Mouse (Mus musculus) forebrain, postnatal 0 days (tissue): ENCODE measurements around the gene Prmt7. TPM values are rescaled to one million over a fixed set of nuclear protein-coding genes. Genes with fewer than 3 reads are reported as not detected.
"Not testable (repeated sequence)": the region's sequence is repeated elsewhere in the genome, so short reads cannot be mapped to it uniquely, and the experiment has no call there.

Experiments
- ATAC-seq: fragments of 200-750 bp; cut with Nextera tagmentation; 2 replicates; pipeline ENCODE4 v1.8.0; 2017; ENCODE audit warnings: mild to moderate bottlenecking, moderate library complexity
- DNase-seq: peaks from one replicate; pipeline ENCODE4 v3.0.0-alpha.2; 2015
- H3K27ac ChIP-seq: fragments of 300-500 bp; sonication (generic); 2 replicates; pipeline ENCODE4 v1.5.1; 2014; ENCODE audit warnings: low read depth, mild to moderate bottlenecking, antibody characterized with exemption, low read length, moderate library complexity, mixed read lengths
- H3K27me3 ChIP-seq: fragments of 300-500 bp; sonication (generic); 2 replicates; pipeline ENCODE4 v1.6.1; 2014; ENCODE audit warnings: mild to moderate bottlenecking, low read length, mixed read lengths; ENCODE audit not compliant: insufficient read depth
- H3K36me3 ChIP-seq: fragments of 300-500 bp; sonication (generic); 2 replicates; pipeline ENCODE4 v1.6.1; 2014; ENCODE audit warnings: mild to moderate bottlenecking, moderate library complexity; ENCODE audit not compliant: insufficient read depth
- H3K4me1 ChIP-seq: fragments of 300-500 bp; sonication (generic); 2 replicates; pipeline ENCODE4 v1.6.1; 2014; ENCODE audit warnings: antibody characterized with exemption; ENCODE audit not compliant: insufficient read depth
- H3K4me2 ChIP-seq: fragments of 300-500 bp; sonication (generic); 2 replicates; pipeline ENCODE4 v1.6.1; 2014; ENCODE audit warnings: low read depth, mild to moderate bottlenecking, moderate library complexity
- H3K4me3 ChIP-seq: fragments of 300-500 bp; sonication (generic); 2 replicates; pipeline ENCODE4 v1.5.1; 2014; ENCODE audit warnings: low read depth, low read length, mixed read lengths
- H3K9ac ChIP-seq: fragments of 300-500 bp; sonication (generic); 2 replicates; pipeline ENCODE4 v1.6.1; 2014; ENCODE audit warnings: mild to moderate bottlenecking
- H3K9me3 ChIP-seq: fragments of 300-500 bp; sonication (generic); 2 replicates; pipeline ENCODE4 v1.6.1; 2016; ENCODE audit warnings: low read length
- CTCF ChIP-seq: sonication (generic); IDR thresholded peaks from 2 replicates; pipeline ENCODE4 v1.5.1; 2016; ENCODE audit warnings: antibody characterized with exemption, control low read depth, low read depth
- WGBS: fragments of 180-500 bp; shearing (Covaris S2); extraction: QIAGEN DNeasy Blood & Tissue Kit; methylation state at CpG from one replicate; pipeline ENCODE4 v1.1.7; 2014; 5-methylcytosine and 5-hydroxymethylcytosine counted together
- polyA plus RNA-seq: library from polyadenylated mRNA; unstranded; fragments of >200 nt; fragmentation: Nextera tagmentation; extraction: Ambion mirVana; gene quantifications from 2 replicates; pipeline ENCODE4 v1.2.1, GENCODE M21; 2015
- total RNA-seq: library from RNA; depleted of rRNA; stranded (reverse); fragments of >200 nt; gene quantifications from 2 replicates; pipeline ENCODE4 v1.2.3, GENCODE M21; 2014

The Prmt7 gene
- total and polyA plus RNA-seq, 2 experiments from 2014 or later = 49.6 to 65.5 TPM

- ATAC-seq = no peak
- H3K27me3 ChIP-seq = no peaks in the 10 kb centered on the region
- TF ChIP-seq CTCF = no peak
- no peaks in the 10 kb centered on the region for H3K9me3 ChIP-seq
- 96% methylated on average over 5 of the region's 5 CpGs for WGBS
- H3K36me3 ChIP-seq = peaks cover 61% of the 10 kb centered on the region
- no peak overlapping the region for H3K9ac ChIP-seq
- DNase-seq = no peak
- H3K4me2 ChIP-seq = no peak overlapping the region
- H3K4me3 ChIP-seq = no peak overlapping the region
- H3K4me1 ChIP-seq = no peaks in the 10 kb centered on the region
- H3K27ac ChIP-seq = no peak overlapping the region
These were observed 19.1 kb upstream of the Prmt7 start for GRCm38 (mm10) chr8:106191639-106192038.

- TF ChIP-seq CTCF = no peak
- 93% methylated on average over 6 of the region's 6 CpGs for WGBS
- H3K36me3 ChIP-seq = peaks cover 59% of the 10 kb centered on the region
These were observed 17.6 kb upstream of the Prmt7 start for GRCm38 (mm10) chr8:106193162-106193561.

GRCm38 (mm10) chr8:106194062-106194461 lies 16.7 kb upstream of the Prmt7 start:
- DNase-seq = no peak

More at GRCm38 (mm10) chr8:106193162-106193561, 17.6 kb upstream of the Prmt7 start:
- no peak for DNase-seq
- H3K27me3 ChIP-seq = no peaks in the 10 kb centered on the region
- no peak overlapping the region for H3K4me2 ChIP-seq
- no peaks in the 10 kb centered on the region for H3K4me1 ChIP-seq
- H3K9me3 ChIP-seq = no peaks in the 10 kb centered on the region
- no peak overlapping the region for H3K4me3 ChIP-seq
- no peak for ATAC-seq
- no peak overlapping the region for H3K9ac ChIP-seq
- no peak overlapping the region for H3K27ac ChIP-seq

GRCm38 (mm10) chr8:106198741-106199140 lies 12.0 kb upstream of the Prmt7 start:
- no peak overlapping the region for H3K4me3 ChIP-seq
- H3K9me3 ChIP-seq = no peaks in the 10 kb centered on the region
- peak; percentile 34; the same call in 1 of the 2 replicates for ATAC-seq
- WGBS = 3% methylated on average over 1 of the region's 1 CpGs
- peak; percentile 76 for TF ChIP-seq CTCF
- no peaks in the 10 kb centered on the region for H3K27me3 ChIP-seq
- peaks cover 53% of the 10 kb centered on the region for H3K36me3 ChIP-seq
- no peak overlapping the region for H3K9ac ChIP-seq
- H3K27ac ChIP-seq = no peak overlapping the region
- no peak overlapping the region for H3K4me2 ChIP-seq
- DNase-seq = peak; percentile 54
- no peaks in the 10 kb centered on the region for H3K4me1 ChIP-seq

More at GRCm38 (mm10) chr8:106194062-106194461, 16.7 kb upstream of the Prmt7 start:
- H3K4me1 ChIP-seq = no peaks in the 10 kb centered on the region
- H3K4me2 ChIP-seq = no peak overlapping the region
- 92% methylated on average over 5 of the region's 5 CpGs for WGBS
- H3K36me3 ChIP-seq = peaks cover 57% of the 10 kb centered on the region
- H3K9me3 ChIP-seq = no peaks in the 10 kb centered on the region
- no peak for ATAC-seq
- H3K27ac ChIP-seq = no peak overlapping the region
- no peak overlapping the region for H3K4me3 ChIP-seq
- TF ChIP-seq CTCF = no peak
- H3K27me3 ChIP-seq = no peaks in the 10 kb centered on the region
- H3K9ac ChIP-seq = no peak overlapping the region

GRCm38 (mm10) chr8:106199596-106199995 lies 11.1 kb upstream of the Prmt7 start:
- H3K27me3 ChIP-seq, H3K27ac ChIP-seq, H3K4me2 ChIP-seq, H3K9ac ChIP-seq, H3K4me1 ChIP-seq, H3K4me3 ChIP-seq, DNase-seq, ATAC-seq, H3K9me3 ChIP-seq: not testable (repeated sequence)
- 84% methylated on average over 3 of the region's 3 CpGs for WGBS
- peaks cover 56% of the 10 kb centered on the region for H3K36me3 ChIP-seq

GRCm38 (mm10) chr8:106210035-106210731 lies 553 bp upstream of the Prmt7 start:
- under 1% methylated on average over 35 of the region's 35 CpGs for WGBS
- TF ChIP-seq CTCF = peak; percentile 20; the same call in 1 of the 2 replicates
- DNase-seq (no peak), ATAC-seq (peak; percentile 72)
- H3K4me3 ChIP-seq = peak overlapping the region; percentile 57
- H3K27ac ChIP-seq = peak overlapping the region; percentile 89
- H3K36me3 ChIP-seq = peaks cover 23% of the 10 kb centered on the region
- H3K9me3 ChIP-seq = no peaks in the 10 kb centered on the region
- H3K27me3 ChIP-seq = no peaks in the 10 kb centered on the region
- H3K9ac ChIP-seq = peak overlapping the region; percentile 63
- H3K4me1 ChIP-seq = peaks cover 9% of the 10 kb centered on the region; the same call in 1 of the 2 replicates
- H3K4me2 ChIP-seq = peak overlapping the region; percentile 60

GRCm38 (mm10) chr8:106211421-106211820 lies 685 bp downstream of the Prmt7 start:
- Histone ChIP-seq H3K4me3 (peak overlapping the region; percentile 57), H3K27ac (peak overlapping the region; percentile 89), H3K9me3 (no peaks in the 10 kb centered on the region), H3K4me2 (peak overlapping the region; percentile 60), H3K9ac (peak overlapping the region; percentile 63), H3K27me3 (no peaks in the 10 kb centered on the region), H3K36me3 (peaks cover 20% of the 10 kb centered on the region), H3K4me1 (peaks cover 9% of the 10 kb centered on the region; the same call in 1 of the 2 replicates)
- WGBS = 3% methylated on average over 13 of the region's 13 CpGs
- ATAC-seq (no peak), DNase-seq (no peak)
- TF ChIP-seq CTCF = no peak
